Mouse (Mus musculus): ENCODE data around the gene Tia1. TPM values are rescaled to one million over a fixed set of nuclear protein-coding genes. Genes with fewer than 3 reads are reported as not detected.
"Not testable (repeated sequence)": the region's sequence is repeated elsewhere in the genome, so short reads cannot be mapped to it uniquely, and the experiment has no call there.

The Tia1 gene
- polyA plus RNA-seq, 1 experiment from 2014 or later: 219 TPM

DNA sequence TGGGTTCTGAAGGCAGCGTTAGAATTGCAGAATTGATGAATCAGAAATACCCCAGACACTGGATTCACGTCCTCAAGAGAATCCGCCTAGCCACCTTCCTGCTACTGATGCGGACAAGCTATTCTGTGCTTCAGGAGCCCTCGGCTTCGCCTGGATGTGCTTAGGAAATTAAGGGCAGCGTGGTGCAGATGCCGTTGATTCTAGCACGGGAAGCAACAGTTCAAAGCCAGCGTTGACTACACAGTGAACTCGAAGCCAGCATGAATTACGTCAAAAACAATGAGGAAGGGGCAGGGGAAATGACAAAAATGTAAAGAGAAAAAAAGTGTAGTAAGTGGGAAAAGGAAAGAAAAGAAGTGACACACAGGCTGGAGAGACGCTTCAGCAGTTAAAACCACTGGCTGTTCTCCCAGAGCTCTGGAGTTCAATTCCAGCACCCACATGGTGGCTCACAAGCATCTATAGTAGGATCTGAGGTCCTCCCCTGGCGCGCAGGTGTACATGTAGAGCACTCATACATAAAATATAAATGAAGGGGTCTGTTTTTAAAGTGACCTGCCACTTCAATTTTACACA, 33.2 kb upstream of the Tia1 start, which contains the start of gene Snrpg:
Gene Snrpg, plus strand, starts transcription at position 541 of the 576 bp plus-strand sequence.
- WGBS: 18% methylated on average over 15 of the region's 15 CpGs
- H3K27ac ChIP-seq: peak within 1 kb of the TSS; percentile 93
- peak within 1 kb of the TSS; percentile 85 for H3K9ac ChIP-seq
- no peaks in the 10 kb centered on the region for H3K9me3 ChIP-seq (replicated peaks)
- peak within 1 kb of the TSS; percentile 68 for H3K4me3 ChIP-seq (replicated peaks)
- H3K4me2 ChIP-seq: peak within 1 kb of the TSS; percentile 80
- peaks cover 39% of the 10 kb centered on the region for H3K36me3 ChIP-seq
- ATAC-seq (replicated peaks; ENCODE audit: low FRiP score): peak; percentile 4; the same call in 1 of the 2 replicates
- no peaks in the 10 kb centered on the region for H3K27me3 ChIP-seq
- H3K4me1 ChIP-seq: peaks cover 36% of the 10 kb centered on the region

DNA sequence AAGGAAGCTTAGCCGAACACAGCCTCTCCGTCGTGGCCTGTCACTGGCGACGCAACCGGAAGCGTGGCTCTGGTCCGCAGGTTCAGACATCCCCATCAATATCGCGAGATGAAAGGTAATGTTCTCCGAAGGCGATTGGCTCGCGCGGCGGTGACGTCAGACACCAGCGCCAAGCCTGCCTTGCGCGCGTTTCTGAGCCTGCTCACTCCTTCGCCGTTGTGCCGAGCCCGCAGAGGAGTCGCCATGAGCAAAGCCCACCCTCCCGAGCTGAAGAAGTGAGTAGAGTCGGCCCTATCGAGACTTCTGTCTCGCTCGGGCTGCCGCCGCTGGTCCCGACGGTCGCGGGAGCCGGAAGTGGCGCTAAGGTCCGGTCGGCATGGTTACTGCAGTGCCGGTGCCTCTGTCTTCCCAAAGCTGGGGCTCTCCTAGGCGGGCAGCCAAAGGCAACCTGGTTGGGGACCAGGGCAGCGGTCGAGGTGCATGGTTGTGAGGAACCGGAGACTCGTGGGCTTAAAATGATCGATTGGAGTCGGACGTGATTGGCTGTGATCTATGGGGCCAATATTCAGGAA, 32.6 kb upstream of the Tia1 start:
- Histone ChIP-seq H3K4me1 (peaks cover 32% of the 10 kb centered on the region), H3K9me3 (replicated peaks) (no peaks in the 10 kb centered on the region), H3K9ac (peak overlapping the region; percentile 85), H3K36me3 (peaks cover 45% of the 10 kb centered on the region), H3K4me2 (peak overlapping the region; percentile 80), H3K4me3 (replicated peaks) (peak overlapping the region; percentile 68), H3K27ac (peak overlapping the region; percentile 93), H3K27me3 (no peaks in the 10 kb centered on the region)
- peak; percentile 96 for ATAC-seq (replicated peaks; ENCODE audit: low FRiP score)
- WGBS: under 1% methylated on average over 50 of the region's 50 CpGs

DNA sequence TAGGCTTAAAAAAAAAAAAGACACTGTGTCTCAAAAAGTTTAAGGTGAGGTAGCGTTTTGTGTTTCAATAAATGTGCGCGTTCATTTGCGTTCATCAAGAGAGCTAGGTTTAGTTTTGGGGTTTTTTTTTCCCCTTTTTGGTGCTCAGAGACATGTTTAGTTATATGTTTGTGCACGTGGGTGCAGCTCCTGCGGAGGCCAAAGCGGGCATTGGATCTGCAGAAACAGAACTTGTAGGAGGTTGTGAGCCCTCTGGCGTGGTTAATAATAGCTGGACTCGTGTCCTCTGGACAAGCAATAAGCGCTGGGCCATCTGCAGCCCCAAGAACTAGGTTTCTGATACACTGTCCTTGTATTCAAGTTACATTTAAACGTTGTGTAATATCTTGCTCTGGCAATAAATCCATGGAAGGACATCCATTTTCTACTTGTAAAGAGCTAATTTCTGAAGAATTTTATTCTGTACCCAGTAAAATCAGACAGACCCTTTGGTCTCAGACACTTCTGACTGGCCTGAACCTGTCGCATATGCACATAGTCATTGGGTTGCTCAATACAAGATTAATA, 32.0 kb upstream of the Tia1 start:
- Histone ChIP-seq H3K27me3 (no peaks in the 10 kb centered on the region), H3K9me3 (replicated peaks) (no peaks in the 10 kb centered on the region), H3K27ac (peak overlapping the region; percentile 93), H3K4me2 (peak overlapping the region; percentile 80), H3K4me3 (replicated peaks) (peak overlapping the region; percentile 68), H3K9ac (peak overlapping the region; percentile 85), H3K4me1 (peaks cover 27% of the 10 kb centered on the region), H3K36me3 (peaks cover 51% of the 10 kb centered on the region)
- 4% methylated on average over 12 of the region's 12 CpGs for WGBS
- ATAC-seq (replicated peaks; ENCODE audit: low FRiP score): no peak

DNA sequence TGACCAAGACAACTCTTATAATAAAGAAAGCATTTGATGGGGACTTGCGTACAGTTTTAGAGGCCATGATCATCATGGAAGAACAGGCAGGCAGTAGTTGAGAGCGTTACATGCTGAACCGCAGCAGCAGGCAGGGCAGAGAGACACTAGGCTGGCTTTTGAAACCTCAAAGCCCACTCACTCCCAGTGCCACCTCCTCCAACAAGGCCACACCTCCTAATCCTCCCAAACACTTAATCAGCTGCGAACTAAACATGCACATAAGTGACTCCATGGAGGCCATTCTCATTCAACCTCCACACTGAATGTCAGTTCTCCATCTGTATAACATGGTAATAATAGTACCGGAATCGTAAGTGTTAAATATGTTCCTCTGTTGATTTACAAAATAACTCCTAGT, 30.5 kb upstream of the Tia1 start:
- no peak for ATAC-seq (replicated peaks; ENCODE audit: low FRiP score)
- no peak overlapping the region for H3K9ac ChIP-seq
- no peaks in the 10 kb centered on the region for H3K9me3 ChIP-seq (replicated peaks)
- 97% methylated on average over 6 of the region's 6 CpGs for WGBS
- peaks cover 26% of the 10 kb centered on the region for H3K4me1 ChIP-seq
- H3K27ac ChIP-seq: no peak overlapping the region
- peaks cover 55% of the 10 kb centered on the region for H3K36me3 ChIP-seq
- no peak overlapping the region for H3K4me2 ChIP-seq
- H3K27me3 ChIP-seq: no peaks in the 10 kb centered on the region
- H3K4me3 ChIP-seq (replicated peaks): no peak overlapping the region

DNA sequence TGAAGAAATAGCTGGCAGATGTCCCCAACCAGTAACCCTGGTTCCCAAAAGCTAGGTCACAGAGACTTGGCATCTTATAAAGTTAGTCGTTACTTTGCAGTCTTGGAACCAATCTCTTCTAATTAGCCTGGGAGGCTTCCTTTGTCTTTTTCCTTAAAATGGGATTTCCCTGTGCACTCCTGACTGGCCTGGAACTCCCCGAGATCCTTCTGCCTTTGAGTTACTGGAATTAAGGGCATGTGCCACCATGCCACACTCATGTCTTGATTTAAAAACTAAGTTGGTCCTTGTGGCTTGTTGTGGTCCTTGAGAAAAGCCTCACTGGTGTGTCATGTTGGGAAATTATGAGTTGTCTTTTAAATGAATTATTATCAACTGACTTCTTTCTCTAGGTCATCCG, 25.7 kb upstream of the Tia1 start:
- H3K4me2 ChIP-seq: no peak overlapping the region
- H3K27ac ChIP-seq: no peak overlapping the region
- H3K4me3 ChIP-seq (replicated peaks): no peak overlapping the region
- H3K27me3 ChIP-seq: no peaks in the 10 kb centered on the region
- H3K9ac ChIP-seq: no peak overlapping the region
- WGBS: 86% methylated on average over 3 of the region's 3 CpGs
- no peak for ATAC-seq (replicated peaks; ENCODE audit: low FRiP score)
- H3K36me3 ChIP-seq: peaks cover 58% of the 10 kb centered on the region
- peaks cover 4% of the 10 kb centered on the region; the same call in 1 of the 2 replicates for H3K4me1 ChIP-seq
- H3K9me3 ChIP-seq (replicated peaks): no peaks in the 10 kb centered on the region

DNA sequence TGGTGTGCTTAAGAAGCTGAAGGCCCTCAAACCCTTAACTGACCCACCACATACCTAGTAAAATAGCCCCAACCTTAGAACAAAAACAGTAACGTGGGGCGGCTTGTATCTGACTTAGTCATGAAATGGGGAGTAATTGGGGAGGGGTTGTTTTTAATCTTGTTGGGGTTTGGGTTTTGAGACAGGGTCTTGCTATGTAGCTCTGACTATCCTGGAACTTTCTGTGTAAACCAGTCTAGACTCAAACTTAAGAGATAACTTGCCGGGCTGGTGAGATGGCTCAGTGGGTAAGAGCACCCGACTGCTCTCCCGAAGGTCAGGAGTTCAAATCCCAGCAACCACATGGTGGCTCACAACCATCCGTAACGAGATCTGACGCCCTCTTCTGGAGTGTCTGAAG, 23.9 kb upstream of the Tia1 start:
- H3K27me3 ChIP-seq; ATAC-seq (replicated peaks; ENCODE audit: low FRiP score); H3K4me1 ChIP-seq; H3K9ac ChIP-seq; H3K4me3 ChIP-seq (replicated peaks); H3K27ac ChIP-seq; H3K4me2 ChIP-seq; H3K9me3 ChIP-seq (replicated peaks): not testable (repeated sequence)
- 79% methylated on average over 8 of the region's 8 CpGs for WGBS
- H3K36me3 ChIP-seq: peaks cover 48% of the 10 kb centered on the region

DNA sequence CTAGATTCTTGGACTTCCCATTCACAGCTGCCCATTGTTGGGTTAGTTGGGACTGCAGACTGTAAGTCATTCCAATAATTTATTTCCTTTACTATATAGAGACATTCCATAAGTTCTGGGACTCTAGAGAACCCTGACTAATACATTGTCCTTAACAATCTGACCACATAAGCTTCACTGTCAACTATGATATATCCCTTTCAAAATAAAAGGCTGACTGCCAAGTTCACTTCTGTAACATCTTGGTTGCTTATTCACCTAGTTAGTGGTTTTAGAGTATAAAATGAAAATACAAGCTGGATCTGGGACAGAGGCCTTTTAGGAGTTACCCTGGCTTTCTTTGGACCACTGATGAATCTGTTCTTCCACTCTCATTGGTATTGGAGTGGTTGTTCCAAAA, 21.5 kb upstream of the Tia1 start:
- Histone ChIP-seq H3K4me3 (replicated peaks) (no peak overlapping the region), H3K27ac (no peak overlapping the region), H3K27me3 (no peaks in the 10 kb centered on the region), H3K9me3 (replicated peaks) (no peaks in the 10 kb centered on the region), H3K4me2 (no peak overlapping the region), H3K4me1 (peaks cover 10% of the 10 kb centered on the region; the same call in 1 of the 2 replicates), H3K36me3 (peaks cover 43% of the 10 kb centered on the region), H3K9ac (no peak overlapping the region)
- no peak for ATAC-seq (replicated peaks; ENCODE audit: low FRiP score)

DNA sequence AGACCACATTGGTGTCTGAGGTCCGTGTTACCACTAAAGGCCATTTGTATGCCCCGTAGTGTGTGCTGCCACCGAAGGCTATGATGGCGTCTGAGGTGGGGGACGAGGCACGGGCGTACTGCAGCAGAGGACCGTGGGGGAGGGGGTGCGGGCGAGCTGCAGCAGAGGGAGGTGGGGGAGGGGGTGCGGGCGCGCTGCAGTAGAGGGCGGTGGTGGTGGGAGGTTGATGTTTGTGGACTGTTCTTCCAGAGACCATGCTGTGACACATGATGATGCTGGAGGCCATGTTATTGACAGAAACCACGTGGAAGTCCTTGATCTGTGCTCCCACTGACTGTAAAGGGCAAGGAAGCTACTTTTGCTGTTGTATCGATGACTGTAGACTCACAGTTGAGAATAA, 20.6 kb upstream of the Tia1 start:
- Histone ChIP-seq H3K4me1 (peaks cover 17% of the 10 kb centered on the region; the same call in 1 of the 2 replicates), H3K9me3 (replicated peaks) (no peaks in the 10 kb centered on the region), H3K27ac (no peak overlapping the region), H3K36me3 (peaks cover 43% of the 10 kb centered on the region), H3K4me3 (replicated peaks) (no peak overlapping the region), H3K9ac (no peak overlapping the region), H3K27me3 (no peaks in the 10 kb centered on the region), H3K4me2 (no peak overlapping the region)
- ATAC-seq (replicated peaks; ENCODE audit: low FRiP score): no peak
- WGBS: 45% methylated on average over 16 of the region's 16 CpGs

DNA sequence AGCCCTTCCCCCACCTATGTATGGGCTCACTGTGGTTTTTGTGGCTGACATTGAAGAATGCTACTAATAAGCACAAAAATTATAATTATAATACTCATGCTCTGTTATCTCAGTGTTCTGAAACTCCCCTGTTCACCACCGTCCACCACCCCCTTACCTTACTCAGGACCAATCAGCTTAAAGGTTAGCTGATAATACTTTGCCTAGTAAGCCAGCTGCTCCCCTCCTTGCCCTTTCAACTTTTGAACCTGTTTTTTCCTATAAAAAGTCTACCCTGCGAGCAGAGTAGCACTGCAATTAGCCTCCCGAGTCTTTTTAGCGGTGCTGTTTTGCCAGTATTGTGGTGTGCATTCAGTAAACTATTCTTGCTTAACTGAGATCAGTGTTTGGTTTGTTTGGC, 19.3 kb upstream of the Tia1 start:
- H3K36me3 ChIP-seq: peaks cover 44% of the 10 kb centered on the region

DNA sequence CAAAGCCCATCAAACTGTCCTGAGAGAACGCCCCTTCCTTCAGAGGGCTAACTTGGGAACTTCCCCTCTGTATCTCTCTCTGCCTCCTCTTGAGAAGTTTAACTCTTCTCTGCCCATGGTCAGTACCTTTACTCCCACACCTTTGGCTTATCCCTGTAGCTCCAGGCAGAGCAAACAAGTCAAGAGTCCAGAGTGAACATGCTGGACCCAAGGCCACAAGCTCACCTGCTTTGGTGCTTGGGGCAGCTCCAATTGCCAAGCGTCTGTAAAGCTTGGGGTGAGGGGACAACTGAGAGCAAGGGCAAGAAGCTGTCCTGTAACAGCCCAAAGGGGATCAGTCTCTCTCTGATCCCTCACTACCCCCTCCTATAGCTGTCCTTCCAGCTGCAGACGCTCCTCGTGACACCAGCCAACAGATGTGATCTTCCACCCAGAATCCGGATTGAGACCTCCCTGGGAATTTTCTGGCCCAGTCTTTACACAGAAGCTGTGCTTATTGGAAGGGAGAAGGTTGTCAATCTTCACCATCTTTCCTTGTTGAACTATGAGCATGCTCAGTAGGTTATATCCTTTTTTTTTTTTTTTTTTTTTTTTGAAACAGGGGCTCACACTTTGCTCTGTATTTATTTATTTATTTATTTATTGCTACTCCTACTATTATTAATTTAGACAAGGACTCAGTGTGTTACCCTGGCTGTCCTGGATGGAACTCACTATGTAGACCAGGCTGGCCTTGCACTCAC, 18.5 kb upstream of the Tia1 start:
- Histone ChIP-seq H3K4me1 (peaks cover 20% of the 10 kb centered on the region; the same call in 1 of the 2 replicates), H3K27ac (no peak overlapping the region), H3K9ac (no peak overlapping the region), H3K4me3 (replicated peaks) (no peak overlapping the region), H3K9me3 (replicated peaks) (no peaks in the 10 kb centered on the region), H3K36me3 (peaks cover 48% of the 10 kb centered on the region), H3K27me3 (no peaks in the 10 kb centered on the region), H3K4me2 (no peak overlapping the region)
- ATAC-seq (replicated peaks; ENCODE audit: low FRiP score): no peak
- WGBS: 80% methylated on average over 5 of the region's 5 CpGs

More for the DNA sequence above, 19.3 kb upstream of the Tia1 start:
- Histone ChIP-seq H3K9me3 (replicated peaks) (no peaks in the 10 kb centered on the region), H3K9ac (no peak overlapping the region), H3K4me2 (no peak overlapping the region), H3K27me3 (no peaks in the 10 kb centered on the region), H3K27ac (no peak overlapping the region), H3K4me1 (peaks cover 20% of the 10 kb centered on the region; the same call in 1 of the 2 replicates), H3K4me3 (replicated peaks) (no peak overlapping the region)
- no peak for ATAC-seq (replicated peaks; ENCODE audit: low FRiP score)
- 67% methylated on average over 4 of the region's 4 CpGs for WGBS

DNA sequence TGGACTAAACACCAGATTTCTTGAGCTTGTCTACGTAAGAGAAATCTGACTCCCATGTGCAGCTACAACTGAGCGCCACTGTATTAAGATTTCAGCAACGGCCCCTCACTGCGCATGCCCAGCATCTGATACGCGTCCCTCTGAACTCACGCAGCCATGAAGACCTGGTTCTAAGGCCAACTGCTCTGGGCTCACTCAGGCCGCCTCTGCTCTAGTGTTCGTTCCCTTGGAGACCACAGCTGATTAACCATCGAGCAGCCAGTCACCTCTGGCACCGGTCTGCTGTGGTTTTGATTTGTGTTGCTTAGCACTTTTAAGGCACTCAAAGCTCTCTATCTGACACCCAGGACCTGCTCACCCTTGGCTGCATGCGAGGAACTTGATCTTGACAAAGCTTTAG, 16.7 kb upstream of the Tia1 start:
- no peaks in the 10 kb centered on the region for H3K9me3 ChIP-seq (replicated peaks)
- peak overlapping the region; percentile 79 for H3K27ac ChIP-seq
- no peaks in the 10 kb centered on the region for H3K27me3 ChIP-seq
- ATAC-seq (replicated peaks; ENCODE audit: low FRiP score): peak; percentile 71
- no peak overlapping the region for H3K9ac ChIP-seq
- 0 out of 2 replicates have a peak overlapping the region, but pooled peaks have one; percentile 32 for H3K4me2 ChIP-seq
- no peak overlapping the region for H3K4me3 ChIP-seq (replicated peaks)
- H3K4me1 ChIP-seq: peaks cover 20% of the 10 kb centered on the region; the same call in 1 of the 2 replicates
- peaks cover 66% of the 10 kb centered on the region for H3K36me3 ChIP-seq
- WGBS: 42% methylated on average over 12 of the region's 12 CpGs

DNA sequence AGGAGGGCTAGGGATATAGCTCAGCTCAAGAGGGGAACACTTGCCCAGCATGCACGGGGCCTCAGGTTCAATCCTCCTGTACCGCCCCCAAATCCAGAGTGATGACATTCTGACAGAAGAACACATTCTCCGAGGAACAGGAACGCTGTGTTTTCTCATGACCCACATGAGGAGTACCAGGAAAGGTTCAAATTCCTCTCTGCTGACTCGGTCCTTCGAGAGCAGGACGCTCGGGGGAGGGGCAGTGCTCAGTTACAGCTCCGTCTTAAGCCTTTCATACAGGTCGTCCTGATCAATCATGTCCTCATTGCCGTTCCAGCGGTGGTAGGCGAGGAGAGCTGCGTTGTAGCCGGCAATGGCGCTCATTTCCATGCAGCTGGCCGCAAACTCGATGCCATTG, 15.6 kb upstream of the Tia1 start:
- H3K4me1 ChIP-seq: peaks cover 18% of the 10 kb centered on the region; the same call in 1 of the 2 replicates
- H3K4me3 ChIP-seq (replicated peaks): no peak overlapping the region
- no peak for ATAC-seq (replicated peaks; ENCODE audit: low FRiP score)
- peak overlapping the region; percentile 79 for H3K27ac ChIP-seq
- WGBS: 76% methylated on average over 18 of the region's 18 CpGs
- H3K9me3 ChIP-seq (replicated peaks): no peaks in the 10 kb centered on the region
- H3K9ac ChIP-seq: no peak overlapping the region
- peaks cover 74% of the 10 kb centered on the region for H3K36me3 ChIP-seq
- no peaks in the 10 kb centered on the region for H3K27me3 ChIP-seq
- no peak overlapping the region for H3K4me2 ChIP-seq
